Mouse (Mus musculus) embryo, embryonic 9.5 days (tissue): ENCODE data around the gene Vmn1r130.
"Not testable (repeated sequence)": the region's sequence is repeated elsewhere in the genome, so short reads cannot be mapped to it uniquely, and the experiment has no call there.

Experiments
- DNase-seq: peaks from one replicate; pipeline ENCODE4 v3.0.0-alpha.2; 2017; ENCODE audit errors: extremely low spot score

The Vmn1r130 gene

GRCm38 (mm10) chr7:21511480-21511879 lies at the start of gene Vmn1r130:
Vmn1r130 (plus strand) TSS chr7:21511780.
- not testable (repeated sequence) for DNase-seq

- not testable (repeated sequence) for DNase-seq
Observed at GRCm38 (mm10) chr7:21545990-21546389, 34.4 kb downstream of the Vmn1r130 start, which contains the start of gene Vmn1r131. Vmn1r131 (minus strand) TSS chr7:21546090.
